Mouse (Mus musculus) central nervous system, embryonic 14 days (tissue): Measurements from ENCODE around the gene Llgl2. TPM values are rescaled to one million over a fixed set of nuclear protein-coding genes. Genes with fewer than 3 reads are reported as not detected.

ENCODE experiments used
- polyA plus RNA-seq: library from polyadenylated mRNA; depleted of rRNA; stranded (reverse); fragments of >200 nt; gene quantifications from 2 replicates; pipeline ENCODE4 v1.2.3, GENCODE M21; 2012; rRNA removed

Llgl2 gene
- polyA plus RNA-seq, result 2.4 and 3.4 TPM in 2 replicates

GRCm38 (mm10) chr11:115823774-115824740 is at the start of gene Llgl2:
Gene Llgl2, plus strand, starts transcription at chr11:115824049.

GRCm38 (mm10) chr11:115813507-115814296 is 10.1 kb upstream of the Llgl2 start, which contains the start of gene Caskin2:
Gene Caskin2, minus strand, starts transcription at chr11:115813639.

GRCm38 (mm10) chr11:115814605-115815450 is 9.0 kb upstream of the Llgl2 start, which contains the start of gene Tsen54:
Gene Tsen54, plus strand, starts transcription at chr11:115814724.

GRCm38 (mm10) chr11:115858354-115858753 is 34.5 kb downstream of the Llgl2 start, which contains the start of gene Myo15b:
Gene Myo15b, plus strand, starts transcription at chr11:115858406.

GRCm38 (mm10) chr11:115899486-115900266 is 75.8 kb downstream of the Llgl2 start, which contains the start of gene Smim5:
Gene Smim5, plus strand, starts transcription at chr11:115899966.

Other genes starting within 250 kb of the Llgl2 start
- gene Mrps7, start 220.1 kb upstream of the Llgl2 start, polyA plus RNA-seq, result 39.4 and 39.7 TPM in 2 replicates
- 48.1 and 53.0 TPM in 2 replicates for gene Gga3, start 220.0 kb upstream of the Llgl2 start, polyA plus RNA-seq
- 19.2 and 23.0 TPM in 2 replicates for gene Mif4gd, start 211.1 kb upstream of the Llgl2 start, polyA plus RNA-seq
- 53.5 and 57.1 TPM in 2 replicates for gene Slc25a19, start 195.8 kb upstream of the Llgl2 start, polyA plus RNA-seq
- gene Grb2, start 115.5 kb upstream of the Llgl2 start, polyA plus RNA-seq, result 111 and 113 TPM in 2 replicates
- gene Tmem94, start 58.6 kb upstream of the Llgl2 start, polyA plus RNA-seq, result 51.0 and 52.8 TPM in 2 replicates
- 20.5 and 22.6 TPM in 2 replicates for gene Caskin2, start 10.4 kb upstream of the Llgl2 start, polyA plus RNA-seq
- 29.6 and 32.5 TPM in 2 replicates for gene Tsen54, start 9.3 kb upstream of the Llgl2 start, polyA plus RNA-seq
- gene Myo15b, start 34.4 kb downstream of the Llgl2 start, polyA plus RNA-seq, result 0.16 and 0.30 TPM in 2 replicates
- gene Smim5, start 75.9 kb downstream of the Llgl2 start, polyA plus RNA-seq, result 0.76 and 2.2 TPM in 2 replicates
- 0.05 and 0.10 TPM in 2 replicates for gene Smim6, start 88.0 kb downstream of the Llgl2 start, polyA plus RNA-seq
- 64.1 and 68.2 TPM in 2 replicates for gene Sap30bp, start 109.2 kb downstream of the Llgl2 start, polyA plus RNA-seq
- gene Recql5, start 109.4 kb downstream of the Llgl2 start, polyA plus RNA-seq, result 31.3 TPM in 2 replicates
- gene Itgb4, start 150.7 kb downstream of the Llgl2 start, polyA plus RNA-seq, result 0.79 and 2.7 TPM in 2 replicates
- gene Galk1, start 188.7 kb downstream of the Llgl2 start, polyA plus RNA-seq, result 39.2 and 49.6 TPM in 2 replicates
- gene H3f3b, start 203.9 kb downstream of the Llgl2 start, polyA plus RNA-seq, result 1,147 and 1,200 TPM in 2 replicates
- 70.9 and 74.5 TPM in 2 replicates for gene Unk, start 206.3 kb downstream of the Llgl2 start, polyA plus RNA-seq